Mouse (Mus musculus) CH12.LX (cell line): ENCODE data around the gene Lpxn. TPM values are rescaled to one million over a fixed set of nuclear protein-coding genes. Genes with fewer than 3 reads are reported as not detected.

Experiments
- DNase-seq: peaks from one replicate; pipeline ENCODE4 v3.0.0-alpha.2; 2013; ENCODE audit errors: extremely low read depth
- H3K27ac ChIP-seq: 2 replicates; pipeline ENCODE4 v1.5.1; 2012; ENCODE audit warnings: low read depth, mild to moderate bottlenecking, control low read depth, moderate library complexity; ENCODE audit not compliant: insufficient read depth
- H3K27me3 ChIP-seq: replicated peaks from 2 replicates; pipeline ENCODE3; 2012; ENCODE audit warnings: inconsistent platforms
- H3K36me3 ChIP-seq, 2 experiments: replicated peaks in 1 of 2; 2 replicates each; pipeline versions ENCODE3 to v1.6.1; 2012; ENCODE audit warnings: inconsistent platforms in 1 of 2, low read length in 1 of 2, mild to moderate bottlenecking in 1 of 2, mixed read lengths in 1 of 2, moderate library complexity in 1 of 2; ENCODE audit not compliant: control insufficient read depth in 1 of 2, insufficient read depth in 1 of 2
- H3K4me1 ChIP-seq, 2 experiments: 2 replicates each; pipeline ENCODE4 v1.6.1; 2012; ENCODE audit warnings: inconsistent platforms in 1 of 2, moderate library complexity in 1 of 2; ENCODE audit not compliant: insufficient read depth in 2 of 2, control insufficient read depth in 1 of 2
- H3K4me2 ChIP-seq: 2 replicates; pipeline ENCODE4 v1.6.1; 2012; ENCODE audit warnings: low read depth, mild to moderate bottlenecking, control low read depth; ENCODE audit not compliant: poor library complexity, insufficient read depth, severe bottlenecking
- H3K4me3 ChIP-seq, 3 experiments: fragments of 150-350 bp in 1 of 3; sonication (generic) in 1 of 3; replicated peaks in 1 of 3; 2 replicates each; pipeline versions ENCODE3 to v1.5.1; 2011 to 2012; ENCODE audit warnings: low read depth in 2 of 3, low read length in 2 of 3, mild to moderate bottlenecking in 2 of 3, moderate library complexity in 2 of 3, control low read depth in 1 of 3, improper control_type of control experiment in 1 of 3, inconsistent platforms in 1 of 3, mixed read lengths in 1 of 3; ENCODE audit not compliant: poor library complexity in 1 of 3
- H3K79me2 ChIP-seq: replicated peaks from 2 replicates; pipeline ENCODE4 v1.6.1; 2012; ENCODE audit warnings: mild to moderate bottlenecking, moderate library complexity; ENCODE audit not compliant: control insufficient read depth, poor library complexity, insufficient read depth, severe bottlenecking; ENCODE audit errors: extremely low read depth
- H3K9ac ChIP-seq: 2 replicates; pipeline ENCODE4 v1.6.1; 2012; ENCODE audit warnings: low read depth, mild to moderate bottlenecking, control low read depth, moderate library complexity; ENCODE audit not compliant: insufficient read depth
- H3K9me3 ChIP-seq: replicated peaks from 2 replicates; pipeline ENCODE3; 2012; ENCODE audit warnings: low read length, inconsistent platforms, mixed read lengths
- BHLHE40 ChIP-seq: IDR thresholded peaks from 2 replicates; pipeline ENCODE4 v1.6.1; 2011; ENCODE audit warnings: mild to moderate bottlenecking, low read depth, low read length, improper control_type of control experiment
- CHD1 ChIP-seq: IDR thresholded peaks from 2 replicates; pipeline ENCODE4 v1.6.1; 2012; ENCODE audit warnings: low read depth, low read length, improper control_type of control experiment, inconsistent platforms
- CHD2 ChIP-seq: IDR thresholded peaks from 2 replicates; pipeline ENCODE4 v1.6.1; 2011; ENCODE audit warnings: low read length, improper control_type of control experiment
- CTCF ChIP-seq, 2 experiments: IDR thresholded peaks in 1 of 2; conservative IDR thresholded peaks in 1 of 2; 2 replicates each; pipeline ENCODE4 v1.5.1; 2011 to 2012; ENCODE audit warnings: low read depth in 2 of 2, low read length in 2 of 2, improper control_type of control experiment in 1 of 2, inconsistent platforms in 1 of 2, mild to moderate bottlenecking in 1 of 2, moderate library complexity in 1 of 2
- E2F4 ChIP-seq: IDR thresholded peaks from 2 replicates; pipeline ENCODE4 v1.6.1; 2011; ENCODE audit warnings: low read depth, low read length, improper control_type of control experiment; ENCODE audit not compliant: insufficient replicate concordance
- ELF1 ChIP-seq: IDR thresholded peaks from 2 replicates; pipeline ENCODE4 v1.6.1; 2014; ENCODE audit warnings: low read depth, mild to moderate bottlenecking, inconsistent platforms, low read length, improper control_type of control experiment
- ETS1 ChIP-seq: conservative IDR thresholded peaks from 2 replicates; pipeline ENCODE4 v1.6.1; 2012; ENCODE audit warnings: low read depth, mild to moderate bottlenecking, inconsistent platforms, low read length, improper control_type of control experiment, moderate library complexity
- GABPA ChIP-seq: IDR thresholded peaks from 2 replicates; pipeline ENCODE4 v1.6.1; 2012; ENCODE audit warnings: low read depth, low read length, improper control_type of control experiment, inconsistent platforms; ENCODE audit not compliant: insufficient replicate concordance
- HCFC1 ChIP-seq: IDR thresholded peaks from 2 replicates; pipeline ENCODE4 v1.6.1; 2012; ENCODE audit warnings: low read depth, mild to moderate bottlenecking, inconsistent platforms, low read length, improper control_type of control experiment
- JUN ChIP-seq: IDR thresholded peaks from 2 replicates; pipeline ENCODE4 v1.6.1; 2011; ENCODE audit warnings: low read depth, mild to moderate bottlenecking, low read length, improper control_type of control experiment, moderate library complexity; ENCODE audit not compliant: insufficient read depth
- JUND ChIP-seq: conservative IDR thresholded peaks from 2 replicates; pipeline ENCODE4 v1.6.1; 2011; ENCODE audit warnings: low read depth, low read length, improper control_type of control experiment
- KAT2A ChIP-seq: IDR thresholded peaks from 2 replicates; pipeline ENCODE4 v1.6.1; 2012; ENCODE audit warnings: low read length, improper control_type of control experiment, inconsistent platforms; ENCODE audit not compliant: insufficient replicate concordance
- MAFK ChIP-seq: IDR thresholded peaks from 2 replicates; pipeline ENCODE4 v1.6.1; 2011; ENCODE audit warnings: low read length, improper control_type of control experiment; ENCODE audit not compliant: insufficient replicate concordance
- MAX ChIP-seq: IDR thresholded peaks from 2 replicates; pipeline ENCODE4 v1.6.1; 2011; ENCODE audit warnings: low read length, improper control_type of control experiment
- MAZ ChIP-seq: IDR thresholded peaks from 2 replicates; pipeline ENCODE4 v1.6.1; 2012; ENCODE audit warnings: low read depth, mild to moderate bottlenecking, inconsistent platforms, low read length, improper control_type of control experiment, moderate library complexity
- MEF2A ChIP-seq: IDR thresholded peaks from 2 replicates; pipeline ENCODE4 v1.6.1; 2014; ENCODE audit warnings: low read depth, mild to moderate bottlenecking, inconsistent platforms, low read length, improper control_type of control experiment, borderline replicate concordance
- MXI1 ChIP-seq: IDR thresholded peaks from 2 replicates; pipeline ENCODE4 v1.6.1; 2011; ENCODE audit warnings: mild to moderate bottlenecking, low read depth, low read length, improper control_type of control experiment
- MYC ChIP-seq: IDR thresholded peaks from 2 replicates; pipeline ENCODE4 v1.6.1; 2011; ENCODE audit warnings: low read depth, mild to moderate bottlenecking, improper control_type of control experiment, low read length
- NELFE ChIP-seq: IDR thresholded peaks from 2 replicates; pipeline ENCODE4 v1.6.1; 2011; ENCODE audit warnings: low read depth, low read length, improper control_type of control experiment
- NRF1 ChIP-seq: IDR thresholded peaks from 2 replicates; pipeline ENCODE4 v1.6.1; 2014; ENCODE audit warnings: low read depth, mild to moderate bottlenecking, inconsistent platforms, low read length, improper control_type of control experiment, moderate library complexity
- PAX5 ChIP-seq: IDR thresholded peaks from 2 replicates; pipeline ENCODE4 v1.6.1; 2012; ENCODE audit warnings: low read length, inconsistent platforms, mixed read lengths
- POLR2A ChIP-seq: IDR thresholded peaks from 2 replicates; pipeline ENCODE4 v1.6.1; 2011; ENCODE audit warnings: low read depth, mild to moderate bottlenecking, improper control_type of control experiment, low read length
- POLR2AphosphoS2 ChIP-seq: IDR thresholded peaks from 2 replicates; pipeline ENCODE4 v1.6.1; 2011; ENCODE audit warnings: low read depth, low read length, improper control_type of control experiment
- RAD21 ChIP-seq: IDR thresholded peaks from 2 replicates; pipeline ENCODE4 v1.6.1; 2011; ENCODE audit warnings: low read depth, mild to moderate bottlenecking, low read length, improper control_type of control experiment, moderate library complexity
- RCOR1 ChIP-seq: conservative IDR thresholded peaks from 2 replicates; pipeline ENCODE4 v1.6.1; 2012; ENCODE audit warnings: low read depth, mild to moderate bottlenecking, inconsistent platforms, low read length, improper control_type of control experiment
- SIN3A ChIP-seq: IDR thresholded peaks from 2 replicates; pipeline ENCODE4 v1.6.1; 2012; ENCODE audit warnings: low read length, improper control_type of control experiment, inconsistent platforms
- SMC3 ChIP-seq: IDR thresholded peaks from 2 replicates; pipeline ENCODE4 v1.6.1; 2011; ENCODE audit warnings: low read depth, low read length, improper control_type of control experiment
- TBP ChIP-seq: conservative IDR thresholded peaks from 2 replicates; pipeline ENCODE4 v1.6.1; 2011; ENCODE audit warnings: low read depth, low read length, improper control_type of control experiment
- TCF12 ChIP-seq: IDR thresholded peaks from 2 replicates; pipeline ENCODE4 v1.6.1; 2014; ENCODE audit warnings: low read depth, mild to moderate bottlenecking, inconsistent platforms, low read length, improper control_type of control experiment
- UBTF ChIP-seq: IDR thresholded peaks from 2 replicates; pipeline ENCODE4 v1.6.1; 2012; ENCODE audit warnings: low read depth, mild to moderate bottlenecking, inconsistent platforms, low read length, improper control_type of control experiment, moderate library complexity
- USF1 ChIP-seq: IDR thresholded peaks from 2 replicates; pipeline ENCODE4 v1.6.1; 2014; ENCODE audit warnings: low read depth, mild to moderate bottlenecking, inconsistent platforms, low read length, improper control_type of control experiment
- USF2 ChIP-seq: conservative IDR thresholded peaks from 2 replicates; pipeline ENCODE4 v1.6.1; 2011; ENCODE audit warnings: low read depth, low read length, improper control_type of control experiment
- ZMIZ1 ChIP-seq: IDR thresholded peaks from 2 replicates; pipeline ENCODE4 v1.6.1; 2012; ENCODE audit warnings: low read depth, mild to moderate bottlenecking, inconsistent platforms, low read length, improper control_type of control experiment
- ZNF384 ChIP-seq: IDR thresholded peaks from 2 replicates; pipeline ENCODE4 v1.6.1; 2012; ENCODE audit warnings: low read depth, low read length, improper control_type of control experiment, inconsistent platforms
- dilution Hi-C: fragments of 300-500 bp; cut with MboI; formaldehyde crosslinking; loops from 2 replicates; pipeline ENCODE4 v1.14.3; 2020; ENCODE audit warnings: low sequenced_read_pairs; ENCODE audit not compliant: extremely low pct_unique_long_range_greater_than_20kb, extremely low pct_ligation_motif_present
- in situ Hi-C: fragments of 300-500 bp; cut with MboI; formaldehyde crosslinking; loops from 3 replicates; pipeline ENCODE4 v1.14.3; 2019; ENCODE audit warnings: low sequenced_read_pairs, low pct_ligation_motif_present, low pct_unique_long_range_greater_than_20kb, mixed read lengths
- polyA plus RNA-seq: library from polyadenylated mRNA; unstranded; fragments of >175 nt; gene quantifications from 2 replicates; pipeline ENCODE4 v1.2.1, GENCODE M21; 2012; ENCODE audit warnings: low read depth; ENCODE audit not compliant: insufficient read length
- total RNA-seq, 2 experiments: library from RNA; depleted of rRNA; stranded (reverse); fragments of 300-350 nt in 1 of 2; fragments of >200 nt in 1 of 2; gene quantifications; 2 replicates each; pipeline ENCODE4 v1.2.3; 2012 to 2014

Lpxn gene
- total RNA-seq (2012; rRNA removed) (39.2 and 43.0 TPM in 2 replicates), total RNA-seq (2014; rRNA removed) (140 and 149 TPM in 2 replicates), polyA plus RNA-seq (61.6 and 66.4 TPM in 2 replicates)

DNA sequence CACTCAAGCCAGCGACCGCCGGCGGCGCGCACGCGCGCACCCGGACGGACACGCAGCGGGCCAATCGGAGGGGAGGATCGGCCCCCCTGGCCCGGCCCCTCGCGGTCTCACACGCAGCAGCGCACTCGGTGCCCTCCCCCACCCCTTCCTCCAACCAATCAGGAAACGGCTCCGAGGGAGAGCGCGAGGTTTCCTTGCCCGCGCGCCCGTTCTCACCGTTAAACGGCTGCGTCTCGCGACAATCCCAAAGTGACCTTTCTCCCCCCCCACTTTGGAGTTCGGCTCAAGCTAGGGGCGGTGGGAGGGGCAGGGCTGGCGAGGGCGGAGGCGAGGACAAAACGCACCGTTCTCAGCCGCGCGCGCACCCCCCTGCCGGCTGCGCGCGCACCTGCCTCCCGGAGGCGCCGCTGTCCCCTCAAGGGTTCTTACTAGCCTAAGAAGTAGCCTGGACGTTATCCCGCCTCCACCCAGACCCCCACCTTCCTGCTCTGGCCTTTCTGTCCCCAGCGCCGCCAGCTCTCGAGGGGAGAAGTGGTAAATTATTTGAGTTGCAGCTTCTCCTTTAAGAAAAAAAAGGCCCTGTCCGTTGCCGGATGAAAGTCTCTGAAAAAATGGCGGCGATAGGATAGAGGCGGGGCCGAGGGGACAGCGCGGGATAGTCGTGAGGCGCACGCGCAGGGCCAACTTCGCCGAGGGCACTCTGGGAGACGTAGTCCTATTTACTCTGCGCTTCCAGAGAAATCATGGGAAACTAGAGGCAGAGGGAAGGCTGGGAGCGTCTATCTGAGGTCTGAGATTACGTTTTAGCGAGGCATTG lies at the start of gene Lpxn, which contains the start of gene Zfp91:
TSS of gene Lpxn (plus strand) at position 683 of the 817 bp plus-strand sequence.
TSS of gene Zfp91 (minus strand) at position 616 of the 817 bp plus-strand sequence.
- dilution Hi-C loops = no loop called here
- no peak for TF ChIP-seq CHD1
- TF ChIP-seq JUN = no peak
- peak; percentile 51 for TF ChIP-seq BHLHE40
- peak; percentile 62; the same call in 1 of the 2 replicates for TF ChIP-seq UBTF
- peak; percentile 86 for TF ChIP-seq NRF1
- TF ChIP-seq TBP = 0 out of 2 replicates have a peak, but pooled peaks have one; percentile 12
- TF ChIP-seq RCOR1 = no peak
- no peak for TF ChIP-seq USF2
- TF ChIP-seq PAX5 = no peak
- TF ChIP-seq JUND = no peak
- TF ChIP-seq KAT2A = peak; percentile 83; the same call in 1 of the 2 replicates
- no peak for TF ChIP-seq NELFE
- peak; percentile 93 for TF ChIP-seq MAZ
- TF ChIP-seq SIN3A = peak; percentile 59; the same call in 1 of the 2 replicates
- TF ChIP-seq RAD21 = no peak
- TF ChIP-seq SMC3 = no peak
- TF ChIP-seq E2F4 = peak; percentile 71; the same call in 1 of the 2 replicates
- TF ChIP-seq MYC = 0 out of 2 replicates have a peak, but pooled peaks have one; percentile 7
- peak; percentile 100 for TF ChIP-seq ZNF384
- peak; percentile 52; the same call in 1 of the 2 replicates for TF ChIP-seq TCF12
- TF ChIP-seq POLR2AphosphoS2 = no peak
- peak; percentile 8; the same call in 1 of the 2 replicates for TF ChIP-seq ETS1
- TF ChIP-seq CTCF (conservative IDR thresholded peaks at IDR 0.05 in 1 of 2, IDR thresholded peaks at IDR 0.05 in 1 of 2; ENCODE audit: low read depth in 2 of 2, low read length in 2 of 2) = no peak
- TF ChIP-seq ELF1 = peak; percentile 77
- peak; percentile 5 for TF ChIP-seq MAX
- no peak for TF ChIP-seq MAFK
- no peak for TF ChIP-seq MXI1
- TF ChIP-seq MEF2A = no peak
- peak; percentile 74 for TF ChIP-seq POLR2A
- TF ChIP-seq ZMIZ1 = no peak
- peak; percentile 91 for TF ChIP-seq HCFC1
- TF ChIP-seq GABPA = no peak; the same call in 1 of the 2 replicates
- TF ChIP-seq USF1 = no peak
- TF ChIP-seq CHD2 = peak; percentile 99
- DNase-seq = peak; percentile 98
- Histone ChIP-seq H3K4me3 (peak within 1 kb of the TSS; percentile 77 to 96 (median 85)), H3K4me2 (peak within 1 kb of the TSS; percentile 77; the same call in 1 of the 2 replicates), H3K9ac (peak within 1 kb of the TSS; percentile 95), H3K27me3 (no peaks in the 10 kb centered on the region), H3K9me3 (no peaks in the 10 kb centered on the region), H3K4me1 (peaks cover 0 to 8% of the 10 kb centered on the region in 2 experiments; a peak in 1 of 4 replicates), H3K36me3 (no peaks in the 10 kb centered on the region), H3K27ac (peak within 1 kb of the TSS; percentile 97), H3K79me2 (peaks cover 25% of the 10 kb centered on the region)
- in situ Hi-C loops = no loop called here
